Mouse (Mus musculus) embryonic fibroblast, embryonic 13.5 days (primary cell): ENCODE measurements around the gene Prpf8.

Experiments
- CTCF ChIP-seq: IDR thresholded peaks from 2 replicates; pipeline ENCODE4 v1.5.1; 2011; ENCODE audit warnings: mild to moderate bottlenecking, control low read depth, low read length, moderate library complexity, borderline replicate concordance; ENCODE audit not compliant: insufficient read depth
- POLR2A ChIP-seq: IDR thresholded peaks from 2 replicates; pipeline ENCODE4 v1.6.1; 2011; ENCODE audit warnings: low read depth, mild to moderate bottlenecking, control low read depth, low read length, moderate library complexity

- TF ChIP-seq POLR2A (no peak), CTCF (no peak)
Observed at GRCm38 (mm10) chr11:75443711-75444110, 42.9 kb upstream of the Prpf8 start.
